In the genomic region with DNA sequence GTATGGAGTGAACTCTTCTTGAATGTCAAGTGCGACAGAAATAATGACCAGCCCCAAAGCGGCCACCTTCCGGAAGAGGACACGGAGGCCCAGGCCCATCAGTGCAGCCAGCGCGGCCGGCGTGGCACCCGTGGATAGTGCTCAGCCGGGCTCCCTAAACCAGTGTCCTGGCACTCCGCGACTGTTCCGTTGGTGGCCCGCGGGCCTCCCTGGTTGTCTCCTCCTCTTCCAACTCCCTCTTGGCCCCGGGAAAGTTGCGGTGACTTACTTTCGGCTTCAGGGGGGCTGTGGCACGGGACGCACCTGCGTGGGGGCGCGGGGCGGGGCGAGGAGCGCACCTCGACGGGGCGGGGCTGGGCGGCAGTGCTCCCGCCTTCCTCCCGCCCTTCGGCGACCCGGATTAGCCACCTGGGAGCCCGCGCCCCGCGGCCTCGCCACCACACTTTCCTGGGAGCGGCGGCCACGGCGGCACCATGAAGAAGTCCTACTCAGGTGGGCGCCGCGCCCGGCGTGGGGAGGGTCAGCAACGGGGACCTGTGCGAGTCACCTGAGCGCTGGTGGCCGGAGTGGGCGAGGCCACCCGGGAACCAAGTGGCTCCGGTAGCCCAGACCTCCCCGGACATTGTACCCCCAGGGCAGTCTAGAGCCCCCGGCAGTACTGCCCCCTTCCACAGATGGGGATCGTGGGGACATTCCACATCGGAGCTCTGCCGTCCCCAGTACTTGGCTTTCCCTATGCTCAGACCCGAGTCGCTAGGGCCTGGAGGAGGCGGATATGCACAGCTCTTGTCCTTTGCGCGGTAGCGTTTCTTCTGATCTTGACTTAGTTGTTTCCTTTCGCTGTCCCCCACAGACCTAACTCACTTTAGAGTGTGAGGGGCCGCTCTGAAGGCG, we compare ENCODE assay signal across 8 mouse cellular contexts. TPM values are rescaled to one million over a fixed set of nuclear protein-coding genes. Genes with fewer than 3 reads are reported as not detected.
DNase-seq lines count a peak whose midpoint lies in the region; ATAC-seq lines count a peak whose summit lies in the region.

Gene Sept9 (plus strand): TSS at position 380 of the 894 bp plus-strand sequence.

- ATAC-seq in activated CD4-positive, CD25-positive, alpha-beta regulatory T cell, adult 4 months = no peak
- no peak for ATAC-seq in liver, embryonic 12.5 days
- no peak for ATAC-seq in monocyte, adult 5-6 weeks (replicated peaks; ENCODE audit: insufficient number of reproducible peaks, low FRiP score, low TSS enrichment, poor library complexity, severe bottlenecking)

- under 1% methylated on average over 70 of the region's 70 CpGs for WGBS in heart, embryonic 10.5 days
- WGBS in liver, embryonic 12.5 days (ENCODE audit: insufficient replicate concordance) = 2% methylated on average over 70 of the region's 70 CpGs

- H3K9ac ChIP-seq in liver, embryonic 12.5 days = peak within 1 kb of the TSS; percentile 40; the same call in 1 of the 2 replicates

- H3K27ac ChIP-seq in heart, embryonic 10.5 days = peak within 1 kb of the TSS; percentile 80
- no peak within 1 kb of the TSS for H3K27ac ChIP-seq in liver, embryonic 12.5 days

- H3K36me3 ChIP-seq in heart, embryonic 10.5 days = 0 out of 2 replicates have a peak, but pooled peaks cover 3% of the 10 kb centered on the region
- no peaks in the 10 kb centered on the region for H3K36me3 ChIP-seq in liver, embryonic 12.5 days

- H3K4me1 ChIP-seq in heart, embryonic 10.5 days = peaks cover 56% of the 10 kb centered on the region
- peaks cover 29% of the 10 kb centered on the region for H3K4me1 ChIP-seq in liver, embryonic 12.5 days

- H3K27me3 ChIP-seq in heart, embryonic 10.5 days (ENCODE audit: insufficient read depth, poor library complexity, severe bottlenecking) = peaks cover 80% of the 10 kb centered on the region
- H3K27me3 ChIP-seq in liver, embryonic 12.5 days (replicated peaks) = peaks cover 73% of the 10 kb centered on the region

- H3K4me3 ChIP-seq in heart, embryonic 10.5 days = peak within 1 kb of the TSS; percentile 72
- peak within 1 kb of the TSS; percentile 49 for H3K4me3 ChIP-seq in liver, embryonic 12.5 days

- DNase-seq in embryo, embryonic 10.5 days (ENCODE audit: low spot score) = peak; percentile 58
- no peak for DNase-seq in heart, embryonic 10.5 days (ENCODE audit: low spot score)
- DNase-seq in kidney, adult 8-10 months = peak; percentile 50 to 58
- DNase-seq in yolk sac, embryonic 10.5 days (ENCODE audit: low spot score) = peak; percentile 50
- no peak for DNase-seq in cerebellum, adult 9-10 months

- H3K4me2 ChIP-seq in liver, embryonic 12.5 days = peak within 1 kb of the TSS; percentile 62

- H3K9me3 ChIP-seq in heart, embryonic 10.5 days = no peaks in the 10 kb centered on the region
- H3K9me3 ChIP-seq in liver, embryonic 12.5 days (replicated peaks) = no peaks in the 10 kb centered on the region

RNA-seq across cellular contexts. Expression of gene Sept9, which starts in this region (rescaled TPM):
- polyA plus RNA-seq in activated CD4-positive, CD25-positive, alpha-beta regulatory T cell, adult 4 months (2017; shearing (Covaris generic)) = 100 to 1,000 TPM; 265 to 345 TPM
- 148 and 164 TPM in 2 replicates for polyA plus RNA-seq in heart, embryonic 10.5 days (2016; fragmentation: Nextera tagmentation; extraction: Ambion mirVana)
- polyA plus RNA-seq in liver, embryonic 12.5 days (2016; fragmentation: Nextera tagmentation; extraction: Ambion mirVana) = 69.8 and 72.0 TPM in 2 replicates
- total RNA-seq in monocyte, adult 5-6 weeks (2017) = 257 to 323 TPM (median 271 TPM) in 3 replicates

Comparison
In these comparisons a context has a peak if more than half of its experiments do, and no peak if none do; other contexts are left out.
1. DNase-seq: peak in embryo, embryonic 10.5 days (single experiment), kidney, adult 8-10 months (2 of 2) and yolk sac, embryonic 10.5 days (single experiment); none in heart, embryonic 10.5 days (single experiment) and cerebellum, adult 9-10 months (single experiment).